Mouse (Mus musculus): ENCODE results near the gene Efcab10.

Efcab10 gene

DNA sequence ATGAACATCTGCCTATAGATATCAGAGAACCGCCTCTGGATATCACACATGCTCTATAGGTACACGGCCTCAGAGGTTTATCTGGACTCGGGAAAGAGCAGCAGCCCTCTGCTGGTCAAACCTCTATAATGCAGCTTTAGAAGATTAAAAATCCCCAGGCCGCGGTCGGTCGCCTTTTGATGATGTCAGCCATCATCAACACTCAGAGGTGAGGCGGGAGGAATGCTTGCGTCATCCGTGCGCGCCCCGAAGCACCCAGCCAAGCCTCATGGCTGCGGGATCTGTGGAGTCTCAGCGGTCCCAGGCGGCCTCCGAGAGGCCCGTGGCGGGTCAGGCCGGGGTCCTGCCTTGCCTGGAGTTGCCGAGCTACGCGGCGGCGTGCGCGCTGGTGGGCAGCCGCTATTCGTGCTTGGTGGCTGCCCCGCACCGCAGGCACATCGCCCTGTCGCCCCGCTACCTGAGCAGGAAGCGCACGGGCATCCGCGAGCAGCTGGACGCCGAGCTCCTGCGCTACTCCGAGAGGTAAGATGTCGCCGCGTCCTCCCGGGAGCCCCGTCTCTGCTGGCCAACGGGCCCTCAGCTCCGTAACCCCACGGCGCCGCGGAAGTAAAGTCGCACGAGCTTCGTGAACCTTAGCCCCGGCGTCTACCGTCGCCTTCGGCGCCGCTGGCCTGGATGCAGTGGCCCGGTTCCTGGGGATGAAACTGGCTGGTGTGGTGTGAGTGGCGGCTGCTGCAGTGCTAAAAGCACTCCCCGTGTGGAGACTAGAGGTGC, 34.9 kb downstream of the Efcab10 start, which contains the start of gene Twistnb:
Gene Twistnb, plus strand, starts transcription at position 249 of the 774 bp plus-strand sequence.
- DNase-seq = peak; percentile 97

GRCm38 (mm10) chr12:33433812-33434211, 39.2 kb downstream of the Efcab10 start:
- no peak for DNase-seq

DNA sequence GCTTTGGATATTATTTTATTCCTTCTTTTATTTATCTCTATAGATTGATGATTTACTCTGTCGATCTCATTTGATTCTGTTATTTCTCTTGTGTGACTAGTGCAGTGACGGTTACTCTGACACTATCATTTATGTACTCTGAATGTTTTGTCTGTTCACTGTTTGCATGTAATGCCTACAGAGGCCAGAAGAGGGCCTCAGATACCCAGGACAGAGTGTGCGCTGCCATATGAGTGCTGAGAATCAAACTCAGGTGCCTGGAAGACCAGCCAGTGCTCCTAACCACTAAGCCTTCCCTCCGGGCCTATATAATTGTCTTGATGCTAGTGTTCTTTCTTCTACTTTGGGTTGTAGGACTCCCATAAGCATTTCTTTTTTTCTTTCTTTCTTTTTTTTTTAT, 40.1 kb downstream of the Efcab10 start:
- DNase-seq = no peak

Measured in right cerebral cortex, adult 18-20 months (tissue).